ENCODE assay signal across 8 mouse cellular contexts in the genomic region with DNA sequence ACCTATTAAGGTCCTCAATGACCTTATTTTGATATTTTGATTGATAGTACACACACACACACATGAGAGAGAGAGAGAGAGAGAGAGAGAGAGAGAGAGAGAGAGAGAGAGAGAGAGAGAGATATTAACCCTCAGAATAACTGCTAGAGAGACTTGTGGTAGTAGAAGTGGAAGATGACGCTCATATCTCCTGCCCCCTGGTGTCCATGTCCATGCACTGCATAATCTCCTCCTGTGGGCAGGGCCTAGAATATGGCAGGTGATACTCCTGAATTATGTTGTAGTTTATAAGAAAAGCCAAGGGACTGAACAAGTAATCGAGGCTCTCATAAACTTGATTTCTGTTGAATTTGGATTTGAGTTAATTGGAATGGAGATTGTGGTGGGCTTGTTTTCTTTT.
DNase-seq lines count a peak whose midpoint lies in the region; ATAC-seq and TF ChIP-seq lines count a peak whose summit lies in the region.
"Not testable (repeated sequence)": the region's sequence is repeated elsewhere in the genome, so short reads cannot be mapped to it uniquely, and the experiment has no call there.

No protein-coding gene starts in this region.

- ATAC-seq in activated CD4-positive, CD25-positive, alpha-beta regulatory T cell, adult 4 months = peak; percentile 49

- H3K36me3 ChIP-seq in spleen, adult 2 months (ENCODE audit: control insufficient read depth, insufficient read depth, low read length) = not testable (repeated sequence)

- not testable (repeated sequence) for TF ChIP-seq CTCF in spleen, adult 2 months (IDR thresholded peaks at IDR 0.05; ENCODE audit: extremely low read depth, insufficient read depth, insufficient read length, insufficient replicate concordance)

- H3K4me3 ChIP-seq in spleen, adult 2 months (ENCODE audit: extremely low read depth, insufficient read depth, insufficient read length) = not testable (repeated sequence)

- intact Hi-C loops in heart, postnatal 10 days (cut with DNase I) = not testable (repeated sequence)

- not testable (repeated sequence) for H3K4me1 ChIP-seq in spleen, adult 2 months (ENCODE audit: control insufficient read depth, insufficient read depth, insufficient read length)

- H3K27me3 ChIP-seq in spleen, adult 2 months (ENCODE audit: control insufficient read depth, insufficient read depth, low read length) = not testable (repeated sequence)

- WGBS in spleen, adult 2 months = 20% methylated on average over 2 of the region's 2 CpGs

- peak; percentile 31 to 54 for DNase-seq in CD8-positive naive resting alpha-beta T cell, adult 2 months (ENCODE audit: low read depth in 2 of 2, low spot score in 2 of 2)
- DNase-seq in cerebellum, postnatal 14 days = peak; percentile 21 to 45
- DNase-seq in heart, postnatal 10 days = peak; percentile 14 to 21
- DNase-seq in layer of hippocampus, adult 11-12 months (ENCODE audit: low spot score) = peak; percentile 4
- peak; percentile 10 for DNase-seq in lung, postnatal 36 days
- DNase-seq in spleen, adult 2 months (ENCODE audit: low read depth in 1 of 2, low spot score in 2 of 2) = peak; percentile 9 to 30
- peak; percentile 3 for DNase-seq in urinary bladder, postnatal 25 days (ENCODE audit: low spot score)

- not testable (repeated sequence) for TF ChIP-seq POLR2A in spleen, adult 2 months (IDR thresholded peaks at IDR 0.05; ENCODE audit: low read depth, low read length)

- H3K27ac ChIP-seq in spleen, adult 2 months (ENCODE audit: insufficient read depth, low read length) = not testable (repeated sequence)
